Mouse (Mus musculus): ENCODE results near the gene Cpa5.

Cpa5 gene

DNA sequence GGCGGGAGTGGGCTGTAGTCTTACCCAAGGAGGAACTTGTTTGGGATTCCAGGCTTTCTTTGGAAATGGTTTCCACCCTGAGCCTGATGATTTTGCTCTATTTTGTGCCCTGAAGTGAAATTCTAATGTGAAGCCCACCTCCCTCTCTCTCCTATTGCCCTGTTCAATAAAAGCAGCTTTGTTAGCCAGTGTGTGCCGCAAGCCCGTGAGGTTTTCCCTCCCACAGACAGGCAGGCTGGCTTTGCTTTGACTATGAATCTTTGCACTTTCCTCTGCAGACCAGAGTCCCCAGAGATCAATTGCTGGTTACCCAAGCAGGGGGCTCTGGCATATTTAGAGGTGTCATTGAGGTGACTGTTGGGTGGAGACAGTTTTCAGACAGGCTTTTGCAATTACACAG, 33.7 kb downstream of the Cpa5 start:
- no peak for DNase-seq (ENCODE audit: low spot score)

DNA sequence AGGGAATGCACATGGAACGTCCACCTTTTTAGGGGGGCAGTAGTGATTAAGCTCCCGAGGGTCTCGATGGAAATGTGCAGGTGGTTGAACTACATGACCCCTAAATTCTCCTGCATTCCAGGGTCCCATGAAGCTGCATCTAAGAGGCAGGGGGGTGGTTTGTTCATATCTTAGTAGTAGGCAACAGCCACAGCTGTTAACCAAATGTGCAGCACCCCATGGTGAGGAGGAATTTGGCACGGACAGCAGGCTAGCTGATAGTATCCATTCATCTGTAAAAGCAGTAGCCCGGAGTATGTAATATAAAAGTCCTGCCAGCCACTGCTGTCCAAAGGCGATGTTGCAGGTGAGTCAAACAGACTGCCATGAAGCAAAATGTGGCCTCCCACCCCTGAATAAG, 34.6 kb downstream of the Cpa5 start:
- no peak for DNase-seq (ENCODE audit: low spot score)

DNA sequence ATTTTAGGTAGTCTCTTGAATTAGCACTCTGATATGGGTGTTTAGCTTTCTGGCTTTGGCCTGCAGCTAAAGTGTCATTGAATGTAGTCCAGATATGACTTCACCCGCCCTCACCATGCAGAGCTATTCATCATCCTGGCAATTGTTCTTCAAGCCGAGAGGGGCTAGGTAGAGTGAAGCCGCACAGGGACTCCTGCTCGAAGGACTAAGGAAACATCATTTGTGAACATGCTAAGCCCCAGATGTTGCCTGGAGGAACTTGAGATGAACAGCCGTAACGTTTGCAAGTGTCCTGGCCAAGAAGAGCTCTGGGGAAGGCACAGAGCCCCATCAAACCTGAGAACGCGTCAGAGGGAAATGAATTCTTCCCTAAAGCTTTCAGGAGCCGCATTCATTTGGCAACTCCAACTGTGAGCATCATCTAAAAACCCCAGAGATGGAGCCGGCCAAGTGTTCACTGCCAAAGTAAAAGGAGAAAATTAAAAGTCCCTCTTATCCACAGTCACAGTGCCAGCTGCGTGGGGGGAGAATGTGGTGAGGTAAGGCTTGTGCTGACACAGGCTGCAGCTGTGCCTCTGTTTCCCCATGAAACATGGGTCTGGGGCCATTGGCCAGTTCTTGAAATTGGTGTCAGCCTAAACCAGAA, 39.0 kb downstream of the Cpa5 start:
- no peak for DNase-seq (ENCODE audit: low spot score)

DNA sequence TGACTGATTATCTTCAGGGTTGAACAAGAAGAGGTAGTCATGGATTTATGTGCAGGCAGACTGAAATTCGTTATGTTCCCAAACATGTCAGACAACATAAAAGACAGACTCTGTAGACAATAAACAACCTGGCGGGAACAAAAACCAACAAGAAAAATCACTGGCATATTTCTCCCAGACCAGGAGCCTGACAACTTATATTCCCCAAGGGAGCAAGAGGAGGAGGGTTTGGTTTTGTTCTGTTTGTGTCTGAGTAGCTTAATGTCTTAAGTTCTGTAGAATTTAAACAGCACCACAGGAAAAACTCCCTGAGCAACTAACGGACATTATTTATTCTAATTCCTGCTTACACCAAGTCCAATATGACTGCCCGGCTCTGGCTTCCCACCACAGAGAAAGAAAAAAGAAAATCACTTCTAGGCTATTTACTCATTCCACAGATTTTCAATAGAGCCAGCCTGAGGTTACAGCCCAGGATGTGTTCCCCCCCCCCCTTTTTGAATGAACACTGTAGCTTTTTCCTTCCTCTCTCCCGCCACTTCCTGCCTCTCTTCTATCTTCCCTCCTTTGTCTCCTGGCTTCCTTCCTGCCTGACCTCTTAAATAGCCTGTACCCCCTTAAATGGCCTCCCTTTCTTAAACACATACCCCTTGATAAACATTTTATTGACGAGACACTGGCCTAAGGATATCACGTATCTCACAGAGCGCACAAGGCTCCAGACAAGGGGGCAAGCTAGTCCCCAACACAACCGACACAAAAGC, 41.8 kb downstream of the Cpa5 start:
- DNase-seq (ENCODE audit: low spot score), result peak; percentile 17

DNA sequence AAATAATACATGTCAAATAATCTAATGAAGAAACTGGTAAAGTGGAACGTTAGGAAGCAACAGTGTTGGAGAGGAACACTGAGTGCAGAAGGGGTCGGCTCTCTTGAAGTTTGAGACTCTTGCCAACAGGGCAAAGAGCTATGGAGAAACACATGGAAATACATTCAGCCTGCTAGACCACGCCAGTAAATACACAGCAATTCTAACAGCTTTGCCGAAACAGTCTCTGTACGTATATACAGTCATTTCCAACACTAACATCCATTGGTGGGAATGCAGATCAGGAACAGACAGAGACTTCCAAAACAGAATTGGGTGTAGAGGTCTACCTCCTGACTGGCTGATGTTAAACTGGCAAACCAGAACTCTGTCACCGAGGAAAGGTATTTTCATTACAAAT, 42.7 kb downstream of the Cpa5 start:
- DNase-seq (ENCODE audit: low spot score), result no peak

DNA sequence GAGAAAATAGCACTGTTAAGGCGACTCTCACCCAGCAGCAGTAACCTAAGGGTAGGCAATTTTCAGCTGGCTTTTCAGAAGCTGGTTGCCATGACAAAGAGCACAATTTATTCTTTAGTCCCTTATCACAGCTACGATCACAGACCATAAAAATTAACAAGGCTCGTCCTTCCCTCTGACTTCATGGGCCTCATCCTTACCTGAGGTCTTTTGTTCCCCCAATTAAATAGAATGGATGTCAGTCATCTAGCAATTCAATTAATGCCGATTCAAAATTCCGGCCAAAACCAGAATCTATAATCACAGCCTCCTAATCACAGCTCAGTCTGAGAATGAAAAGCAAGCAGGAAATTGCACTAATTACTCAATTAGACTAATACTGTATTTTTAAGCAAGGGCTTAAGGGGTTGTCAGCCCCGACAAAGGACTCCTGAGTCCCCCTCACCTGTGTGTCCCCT, 43.6 kb downstream of the Cpa5 start:
- peak; percentile 9 for DNase-seq (ENCODE audit: low spot score)

DNA sequence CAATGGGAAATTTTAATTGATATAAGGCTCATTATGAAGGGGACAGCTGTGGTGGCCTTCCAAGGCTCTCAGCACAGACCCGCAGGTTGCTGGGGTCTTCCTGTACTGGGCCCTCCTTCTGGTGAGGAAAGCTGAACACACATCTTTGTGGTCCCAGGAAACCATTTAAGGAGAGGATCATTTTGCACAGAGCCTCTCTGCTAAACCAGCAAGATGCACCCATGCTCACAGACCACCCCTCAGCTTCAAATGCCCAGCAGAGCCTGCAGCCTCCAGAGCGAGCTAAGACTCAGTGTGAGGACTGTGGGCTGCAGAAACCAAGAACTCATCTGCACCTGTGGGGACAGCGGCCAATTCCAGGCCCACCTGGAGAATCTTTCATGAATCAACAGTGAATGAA, 44.1 kb downstream of the Cpa5 start:
- no peak for DNase-seq (ENCODE audit: low spot score)

DNA sequence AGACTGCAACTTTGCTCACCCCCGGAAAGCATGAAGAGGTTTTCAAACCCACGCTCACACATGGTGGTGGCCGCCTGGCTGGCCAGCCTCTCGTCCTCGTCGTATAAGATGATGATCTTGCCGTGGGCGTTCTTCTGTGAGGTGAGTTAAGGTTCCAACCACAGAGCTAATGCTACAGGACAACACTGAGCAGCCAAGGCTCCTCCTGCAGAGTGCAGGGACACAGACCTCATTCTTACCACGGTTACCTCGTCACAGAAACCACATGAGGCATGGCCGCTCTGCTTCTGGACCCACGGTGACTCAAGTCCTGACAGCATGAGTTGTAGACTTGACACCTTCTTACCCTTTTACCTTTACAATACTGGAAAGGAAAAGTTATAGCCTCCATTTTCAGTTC, 46.5 kb downstream of the Cpa5 start:
- DNase-seq (ENCODE audit: low spot score), result no peak

DNA sequence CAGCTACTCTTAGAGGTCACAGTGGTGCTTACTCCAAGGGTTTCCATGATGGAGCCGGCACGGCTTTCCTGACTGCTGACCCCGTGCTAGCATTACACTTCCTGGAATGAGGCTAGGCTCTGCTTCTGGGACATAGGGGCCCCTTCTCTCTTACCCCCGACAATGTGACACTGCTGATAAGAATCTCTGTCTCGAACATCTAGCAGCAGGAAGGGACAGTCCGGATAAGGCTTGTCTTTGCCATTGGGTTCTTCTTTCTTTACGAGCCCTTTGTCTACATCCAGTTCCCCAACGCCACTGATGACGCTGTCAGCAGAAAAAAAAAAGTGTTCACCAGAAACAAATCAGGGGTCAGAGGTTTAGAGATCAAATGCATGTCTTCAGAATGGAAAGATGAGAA, 47.8 kb downstream of the Cpa5 start:
- no peak for DNase-seq (ENCODE audit: low spot score)

DNA sequence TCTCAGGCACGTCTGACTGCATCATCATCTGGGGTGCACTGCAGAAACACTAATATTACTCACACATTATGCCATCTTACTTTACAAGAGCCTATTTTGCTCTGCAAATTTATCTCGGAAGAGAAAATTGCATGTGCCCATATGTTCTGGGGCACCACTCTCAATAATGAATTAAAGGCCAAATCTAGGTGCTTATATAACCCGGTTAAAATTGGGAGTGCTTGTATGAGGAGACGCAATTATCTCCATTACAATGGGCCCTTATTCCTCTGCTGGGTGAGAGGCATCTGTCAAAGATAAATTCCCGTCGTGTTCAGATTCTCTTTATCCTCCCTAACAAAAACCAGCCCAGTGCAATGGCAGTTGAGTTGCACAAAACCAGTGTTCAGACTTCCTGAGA, 54.0 kb downstream of the Cpa5 start:
- peak; percentile 36 for DNase-seq (ENCODE audit: low spot score)

DNA sequence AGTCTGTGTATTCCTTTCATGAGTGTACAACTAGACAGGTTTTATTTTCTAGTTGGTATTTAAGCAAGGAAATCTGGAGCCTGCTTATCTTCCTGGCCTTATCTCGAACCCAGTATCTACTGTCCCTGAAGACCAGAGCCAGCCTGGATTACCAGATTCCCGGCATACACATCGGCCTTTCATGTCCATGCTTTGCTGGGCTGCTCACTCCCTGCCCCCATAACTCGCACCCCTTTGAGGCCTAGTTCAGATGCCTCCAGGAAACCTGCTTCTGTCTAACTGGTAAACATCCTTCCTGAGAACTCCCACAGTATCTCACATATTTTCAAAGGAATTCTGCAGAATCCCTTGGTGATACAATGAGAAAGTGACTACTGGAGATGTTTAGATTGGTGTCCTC, 54.5 kb downstream of the Cpa5 start:
- DNase-seq (ENCODE audit: low spot score), result no peak

DNA sequence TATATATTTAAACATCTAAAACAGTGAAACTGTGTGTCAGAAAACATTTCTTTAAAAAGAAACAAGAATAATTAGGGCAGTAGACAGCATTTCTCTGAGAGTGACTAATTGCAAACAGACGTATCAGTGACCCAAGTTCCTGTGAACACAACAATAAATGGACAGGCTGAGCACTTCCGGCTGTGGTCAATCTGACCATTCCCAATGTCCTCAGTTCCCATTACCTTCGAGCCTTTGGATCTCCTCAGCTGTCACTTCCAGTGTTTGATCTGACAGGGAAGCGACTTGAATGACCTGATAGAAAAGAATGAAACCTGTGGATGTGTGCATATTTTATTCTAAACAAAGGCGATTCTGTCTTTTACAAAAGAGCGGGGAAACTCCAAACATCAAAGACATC, 55.2 kb downstream of the Cpa5 start:
- no peak for DNase-seq (ENCODE audit: low spot score)

DNA sequence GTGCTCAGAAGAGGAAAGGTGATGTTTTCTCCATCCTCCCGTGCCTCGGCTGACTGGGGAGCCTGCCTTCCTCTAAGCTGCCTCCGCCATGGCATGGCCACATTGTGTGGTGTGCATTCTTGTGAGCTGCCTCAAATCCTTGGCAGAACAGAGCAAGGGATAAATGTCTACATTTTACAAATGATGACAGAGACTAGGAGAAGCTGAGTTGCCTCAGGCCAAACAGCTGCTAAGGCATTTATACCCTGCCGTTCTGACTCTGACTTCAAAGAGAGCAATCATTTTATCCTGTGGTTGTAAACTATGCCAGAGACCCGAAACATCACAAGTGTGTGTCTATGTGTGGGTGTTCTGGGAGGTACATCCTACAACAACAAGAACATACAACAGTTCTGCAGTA, 56.8 kb downstream of the Cpa5 start:
- no peak for DNase-seq (ENCODE audit: low spot score)

DNA sequence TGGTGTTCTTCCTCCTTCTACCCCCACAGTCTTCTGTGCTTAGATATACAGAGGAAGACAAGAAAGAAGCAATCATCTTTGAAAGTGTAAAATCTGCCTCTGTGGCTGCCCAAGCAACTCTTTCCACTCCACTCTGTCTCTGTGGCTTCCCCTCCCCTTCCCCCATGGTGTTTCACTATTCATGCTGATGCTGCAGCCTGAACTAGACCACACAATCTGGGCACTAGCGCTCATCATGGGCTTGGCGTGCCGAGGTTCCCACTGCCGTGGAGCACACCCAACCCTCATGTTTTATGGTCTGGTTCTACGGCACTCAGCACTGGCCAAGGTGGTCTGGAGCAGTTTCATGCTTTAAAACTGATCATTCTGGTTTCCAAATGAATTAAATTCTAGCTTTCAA, 60.9 kb downstream of the Cpa5 start:
- DNase-seq (ENCODE audit: low spot score), result no peak

DNA sequence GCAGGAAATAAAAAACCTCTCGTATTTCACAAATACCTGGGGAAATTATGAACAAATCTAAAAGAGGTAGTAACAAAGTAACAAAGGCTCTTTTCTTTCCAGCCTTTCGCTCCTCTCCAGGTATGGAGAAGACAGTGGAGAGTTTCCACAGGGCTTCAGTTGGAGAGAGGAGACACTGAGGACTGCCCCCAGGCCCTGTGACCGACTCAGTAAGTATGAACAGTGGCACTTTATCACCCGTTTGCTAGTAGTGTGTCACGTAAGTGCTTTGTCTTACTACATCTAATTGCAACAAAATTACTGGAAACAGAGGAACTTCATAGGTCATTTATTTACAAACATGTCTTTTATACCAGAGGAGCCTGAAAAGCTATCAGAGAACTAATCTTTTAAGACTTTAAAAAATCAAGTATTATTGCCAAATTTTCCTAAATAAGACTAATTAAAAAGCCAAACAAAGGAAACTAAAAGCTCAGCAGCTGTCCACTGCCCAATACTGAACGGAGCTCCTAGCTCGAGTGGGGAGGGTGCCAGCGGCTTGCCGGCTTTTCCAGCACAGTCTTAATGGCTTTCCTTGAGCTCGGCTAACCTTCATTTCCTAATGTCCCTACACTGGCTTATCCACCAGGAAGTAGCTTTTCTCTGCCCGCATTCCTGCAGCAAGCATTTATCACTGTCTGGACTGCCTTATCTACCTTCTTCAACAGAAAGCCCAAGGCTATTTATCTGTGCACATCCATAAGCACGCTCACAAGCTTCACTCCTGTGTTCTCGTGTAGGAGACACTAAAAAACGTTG, 63.2 kb downstream of the Cpa5 start:
- DNase-seq (ENCODE audit: low spot score), result peak; percentile 41

DNA sequence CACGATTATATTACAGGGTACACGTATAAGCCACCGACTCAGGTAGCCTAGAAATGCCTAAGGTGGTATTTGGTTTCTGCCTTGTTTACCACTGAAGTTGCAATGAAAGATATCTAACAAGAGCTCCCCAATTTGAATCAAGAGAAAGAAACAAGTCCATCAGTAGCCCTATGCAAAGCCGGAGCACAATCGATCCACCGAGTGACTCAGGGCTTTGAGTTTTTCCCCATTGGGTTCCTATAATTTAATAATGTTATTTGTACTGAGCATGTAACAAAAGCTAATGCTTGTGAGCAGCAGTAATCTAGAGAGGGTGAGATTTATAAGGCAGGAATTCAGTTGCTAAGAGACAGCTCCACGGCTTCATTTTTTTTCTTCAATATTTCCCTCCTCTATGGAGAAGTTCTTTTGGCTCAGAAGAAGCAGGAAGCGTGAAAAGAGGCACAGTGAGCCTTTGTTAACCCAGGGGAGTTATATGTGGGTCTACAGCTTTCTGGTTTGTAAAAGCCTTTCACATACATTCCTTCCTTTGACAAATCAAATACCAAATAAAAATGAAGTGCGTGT, 64.0 kb downstream of the Cpa5 start:
- DNase-seq (ENCODE audit: low spot score), result peak; percentile 60

DNA sequence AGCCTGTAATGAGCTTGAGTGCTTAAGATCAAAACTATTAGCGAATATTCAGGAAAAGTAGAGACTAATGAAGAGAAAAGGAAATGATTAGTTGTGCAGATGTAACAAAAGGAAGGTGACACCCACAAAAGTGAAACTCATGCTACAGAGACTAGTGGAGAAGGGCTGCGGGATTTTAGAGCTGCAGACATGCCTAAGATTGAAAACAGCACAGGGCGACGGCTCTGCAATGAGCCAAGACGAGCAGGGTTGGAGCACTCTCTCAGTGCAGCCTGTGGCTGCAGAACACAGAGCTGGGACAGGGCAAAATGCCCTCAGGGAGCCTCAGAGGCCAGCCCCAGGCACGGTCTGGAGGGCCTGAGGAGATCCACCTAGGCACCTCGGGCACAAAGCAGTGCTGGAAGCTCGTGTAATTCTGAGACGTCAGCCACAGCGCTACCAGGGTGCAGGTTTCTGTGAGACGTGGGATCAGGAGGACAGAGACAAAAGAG, 64.5 kb downstream of the Cpa5 start:
- peak; percentile 51 for DNase-seq (ENCODE audit: low spot score)

DNA sequence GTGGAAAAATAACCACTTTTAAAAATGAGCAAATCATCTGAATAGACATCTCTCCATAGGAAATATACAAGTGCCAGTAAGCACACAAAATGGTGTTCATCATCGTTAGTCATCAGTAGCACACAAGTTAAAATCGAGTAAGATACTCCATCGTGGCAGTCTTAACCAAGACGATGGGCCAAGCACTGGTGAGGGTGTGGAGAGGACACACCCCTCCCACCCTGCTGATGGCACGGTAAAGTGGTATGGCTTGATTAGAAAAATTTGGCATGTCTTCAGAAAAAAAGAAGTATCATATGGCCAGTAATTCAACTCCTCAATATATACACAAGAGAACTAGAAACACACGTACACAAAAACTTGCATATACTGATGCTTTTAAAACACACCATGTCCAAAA, 65.7 kb downstream of the Cpa5 start:
- DNase-seq (ENCODE audit: low spot score), result no peak

DNA sequence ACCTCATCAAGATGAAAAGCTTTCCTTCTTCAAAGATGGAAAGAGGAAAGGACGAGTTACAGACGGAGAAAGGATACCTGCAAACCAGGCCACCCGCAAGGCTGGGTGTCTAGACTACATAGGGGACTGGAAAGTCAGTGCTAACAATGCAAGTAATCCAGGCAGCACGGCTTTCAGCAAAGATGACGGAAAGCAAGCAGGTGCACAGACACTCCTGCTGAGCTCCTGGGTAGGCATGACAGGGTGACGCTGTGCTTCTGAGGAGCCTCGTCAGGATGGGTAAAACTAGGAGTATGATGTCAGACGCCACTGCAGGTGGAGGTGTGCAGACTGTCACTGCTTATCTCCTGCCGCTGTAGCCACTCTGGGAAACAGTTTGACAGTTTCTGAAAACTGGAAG, 66.8 kb downstream of the Cpa5 start:
- no peak for DNase-seq (ENCODE audit: low spot score)

DNA sequence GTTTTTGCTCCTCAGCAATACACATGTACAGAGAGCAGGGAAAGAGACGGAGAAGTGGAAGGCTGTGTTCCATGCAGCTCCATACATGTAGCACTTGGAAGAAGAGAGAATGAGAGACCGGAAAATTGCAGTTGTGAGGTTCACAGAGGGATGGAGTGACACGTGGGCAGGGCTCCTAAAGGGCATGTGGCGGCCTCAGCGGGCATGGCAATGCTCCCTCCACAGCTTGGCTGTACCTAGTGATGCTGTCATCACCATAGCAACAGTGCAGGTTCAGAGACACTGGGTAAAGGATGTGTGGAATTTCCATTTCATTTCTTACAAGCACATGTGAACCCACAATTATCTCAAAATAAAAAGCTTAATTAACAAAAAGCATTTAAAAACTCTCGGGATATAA, 67.7 kb downstream of the Cpa5 start:
- DNase-seq (ENCODE audit: low spot score), result peak; percentile 23

DNA sequence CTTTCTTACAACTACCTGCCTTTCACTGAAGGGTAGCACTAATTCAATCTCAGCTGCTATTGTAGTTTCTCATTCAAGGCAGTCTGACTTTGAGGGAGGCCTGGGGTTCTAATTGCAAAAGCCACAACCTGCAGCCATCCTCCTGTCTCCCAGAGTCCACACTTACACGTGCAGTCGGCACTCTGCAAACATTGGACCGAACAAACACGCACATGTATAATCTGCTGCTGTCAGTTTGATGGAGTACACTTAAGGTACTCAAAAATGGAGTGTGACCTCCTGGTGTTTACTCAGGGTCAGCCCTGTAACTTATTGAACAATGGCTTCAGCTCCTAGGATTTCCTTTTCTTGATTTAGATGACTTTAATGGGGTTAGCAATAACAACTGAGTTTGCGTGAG, 68.8 kb downstream of the Cpa5 start:
- DNase-seq (ENCODE audit: low spot score), result no peak

DNA sequence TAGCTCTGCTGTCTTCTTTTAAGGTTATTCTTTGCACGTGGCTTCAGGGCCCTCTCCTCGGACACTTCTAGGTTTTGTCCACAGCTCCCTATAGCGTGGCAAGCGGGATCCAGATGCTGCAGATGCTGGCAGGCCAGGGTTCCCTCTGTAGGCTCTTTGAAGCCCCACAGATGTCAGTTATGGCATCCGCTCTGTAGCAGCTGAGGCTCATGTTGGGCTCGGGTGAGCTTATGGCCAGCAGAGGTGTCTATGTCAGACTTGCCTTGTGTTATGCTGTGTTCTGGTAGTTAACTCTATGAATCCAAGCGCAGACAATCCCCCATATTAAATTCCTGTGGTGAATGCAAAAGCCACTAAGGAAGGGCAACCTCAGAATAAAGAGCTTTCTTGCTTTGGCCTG, 69.6 kb downstream of the Cpa5 start:
- DNase-seq (ENCODE audit: low spot score), result no peak
